Mouse (Mus musculus): Measurements from ENCODE around the gene Cdca8. TPM values are rescaled to one million over a fixed set of nuclear protein-coding genes. Genes with fewer than 3 reads are reported as not detected.
"Not testable (repeated sequence)": the region's sequence is repeated elsewhere in the genome, so short reads cannot be mapped to it uniquely, and the experiment has no call there.

The Cdca8 gene
- 244 and 248 TPM in 2 replicates for polyA plus RNA-seq (2014; fragmentation: Nextera tagmentation; extraction: Ambion mirVana)

GRCm38 (mm10) chr4:124939211-124939610, at the start of gene Cdca8:
Gene Cdca8 (minus strand): TSS chr4:124939311.
- not testable (repeated sequence) for H3K36me3 ChIP-seq (ENCODE audit: control insufficient read depth, insufficient read depth, low read length); H3K4me3 ChIP-seq (ENCODE audit: low read depth, low read length); H3K27ac ChIP-seq (ENCODE audit: low read depth, low read length); H3K4me2 ChIP-seq; H3K9ac ChIP-seq (ENCODE audit: low read length); ATAC-seq (ENCODE audit: low FRiP score); H3K9me3 ChIP-seq (ENCODE audit: control insufficient read depth, low read length); H3K27me3 ChIP-seq (ENCODE audit: control insufficient read depth, insufficient read depth, low read length)
- WGBS, result 89% methylated on average over 4 of the region's 4 CpGs
- H3K4me1 ChIP-seq (ENCODE audit: control insufficient read depth, insufficient read depth, low read length), result peaks cover 20% of the 10 kb centered on the region
- DNase-seq (ENCODE audit: low spot score, missing footprints), result peak; percentile 33

GRCm38 (mm10) chr4:124988382-124988781, 49.3 kb upstream of the Cdca8 start:
- H3K9ac ChIP-seq (ENCODE audit: low read length), result no peak overlapping the region
- peak; percentile 88 for DNase-seq (ENCODE audit: low spot score, missing footprints)
- H3K4me3 ChIP-seq (ENCODE audit: low read depth, low read length), result no peak overlapping the region
- H3K36me3 ChIP-seq (ENCODE audit: control insufficient read depth, insufficient read depth, low read length), result no peaks in the 10 kb centered on the region
- peaks cover 62% of the 10 kb centered on the region for H3K27me3 ChIP-seq (ENCODE audit: control insufficient read depth, insufficient read depth, low read length)
- no peak overlapping the region for H3K27ac ChIP-seq (ENCODE audit: low read depth, low read length)
- peaks cover 40% of the 10 kb centered on the region for H3K4me1 ChIP-seq (ENCODE audit: control insufficient read depth, insufficient read depth, low read length)
- 21% methylated on average over 9 of the region's 9 CpGs for WGBS
- no peaks in the 10 kb centered on the region for H3K9me3 ChIP-seq (ENCODE audit: control insufficient read depth, low read length)
- 0 out of 2 replicates have a peak overlapping the region, but pooled peaks have one; percentile 0 for H3K4me2 ChIP-seq
- ATAC-seq (ENCODE audit: low FRiP score), result no peak

- H3K27me3 ChIP-seq (ENCODE audit: control insufficient read depth, insufficient read depth, low read length), result peaks cover 66% of the 10 kb centered on the region
- no peak overlapping the region for H3K27ac ChIP-seq (ENCODE audit: low read depth, low read length)
- no peak for DNase-seq (ENCODE audit: low spot score, missing footprints)
- H3K9ac ChIP-seq (ENCODE audit: low read length), result no peak overlapping the region
- H3K36me3 ChIP-seq (ENCODE audit: control insufficient read depth, insufficient read depth, low read length), result no peaks in the 10 kb centered on the region
- H3K4me3 ChIP-seq (ENCODE audit: low read depth, low read length), result no peak overlapping the region
- peak overlapping the region; percentile 4; the same call in 1 of the 2 replicates for H3K4me2 ChIP-seq
- WGBS, result 6% methylated on average over 10 of the region's 10 CpGs
- no peaks in the 10 kb centered on the region for H3K9me3 ChIP-seq (ENCODE audit: control insufficient read depth, low read length)
- no peak for ATAC-seq (ENCODE audit: low FRiP score)
- peaks cover 40% of the 10 kb centered on the region for H3K4me1 ChIP-seq (ENCODE audit: control insufficient read depth, insufficient read depth, low read length)
These were observed 48.6 kb upstream of the Cdca8 start for GRCm38 (mm10) chr4:124987711-124988097.

GRCm38 (mm10) chr4:124986739-124987710, 47.9 kb upstream of the Cdca8 start:
- peak overlapping the region; percentile 58 for H3K4me2 ChIP-seq
- no peaks in the 10 kb centered on the region for H3K9me3 ChIP-seq (ENCODE audit: control insufficient read depth, low read length)
- ATAC-seq (ENCODE audit: low FRiP score) (no peak), DNase-seq (ENCODE audit: low spot score, missing footprints) (peak; percentile 92)
- H3K27ac ChIP-seq (ENCODE audit: low read depth, low read length), result no peak overlapping the region
- no peaks in the 10 kb centered on the region for H3K36me3 ChIP-seq (ENCODE audit: control insufficient read depth, insufficient read depth, low read length)
- peaks cover 40% of the 10 kb centered on the region for H3K4me1 ChIP-seq (ENCODE audit: control insufficient read depth, insufficient read depth, low read length)
- 3% methylated on average over 49 of the region's 51 CpGs for WGBS
- peak overlapping the region; percentile 44 for H3K4me3 ChIP-seq (ENCODE audit: low read depth, low read length)
- H3K27me3 ChIP-seq (ENCODE audit: control insufficient read depth, insufficient read depth, low read length), result peaks cover 66% of the 10 kb centered on the region
- H3K9ac ChIP-seq (ENCODE audit: low read length), result peak overlapping the region; percentile 48

GRCm38 (mm10) chr4:124985671-124986602, 46.8 kb upstream of the Cdca8 start, which contains the start of gene Rspo1:
Gene Rspo1 (plus strand): TSS chr4:124986430.
- Histone ChIP-seq H3K4me3 (ENCODE audit: low read depth, low read length) (peak within 1 kb of the TSS; percentile 44), H3K4me2 (peak within 1 kb of the TSS; percentile 58), H3K9ac (ENCODE audit: low read length) (peak within 1 kb of the TSS; percentile 48), H3K27ac (ENCODE audit: low read depth, low read length) (no peak within 1 kb of the TSS), H3K36me3 (ENCODE audit: control insufficient read depth, insufficient read depth, low read length) (no peaks in the 10 kb centered on the region), H3K9me3 (ENCODE audit: control insufficient read depth, low read length) (no peaks in the 10 kb centered on the region), H3K4me1 (ENCODE audit: control insufficient read depth, insufficient read depth, low read length) (peaks cover 33% of the 10 kb centered on the region), H3K27me3 (ENCODE audit: control insufficient read depth, insufficient read depth, low read length) (peaks cover 66% of the 10 kb centered on the region)
- DNase-seq (ENCODE audit: low spot score, missing footprints), result peak; percentile 91
- 1% methylated on average over 54 of the region's 62 CpGs for WGBS
- ATAC-seq (ENCODE audit: low FRiP score), result no peak

GRCm38 (mm10) chr4:124984871-124985670, 46.0 kb upstream of the Cdca8 start:
- H3K9me3 ChIP-seq (ENCODE audit: control insufficient read depth, low read length), result no peaks in the 10 kb centered on the region
- WGBS, result 7% methylated on average over 18 of the region's 18 CpGs
- H3K4me2 ChIP-seq, result peak overlapping the region; percentile 58
- ATAC-seq (ENCODE audit: low FRiP score), result no peak
- peaks cover 66% of the 10 kb centered on the region for H3K27me3 ChIP-seq (ENCODE audit: control insufficient read depth, insufficient read depth, low read length)
- peaks cover 25% of the 10 kb centered on the region for H3K4me1 ChIP-seq (ENCODE audit: control insufficient read depth, insufficient read depth, low read length)
- H3K9ac ChIP-seq (ENCODE audit: low read length), result peak overlapping the region; percentile 5; the same call in 1 of the 2 replicates
- no peaks in the 10 kb centered on the region for H3K36me3 ChIP-seq (ENCODE audit: control insufficient read depth, insufficient read depth, low read length)
- H3K4me3 ChIP-seq (ENCODE audit: low read depth, low read length), result no peak overlapping the region
- peak; percentile 90 for DNase-seq (ENCODE audit: low spot score, missing footprints)
- H3K27ac ChIP-seq (ENCODE audit: low read depth, low read length), result no peak overlapping the region

GRCm38 (mm10) chr4:124983893-124984526, 44.9 kb upstream of the Cdca8 start:
- Histone ChIP-seq H3K9ac (ENCODE audit: low read length) (no peak overlapping the region), H3K4me2 (no peak overlapping the region), H3K27me3 (ENCODE audit: control insufficient read depth, insufficient read depth, low read length) (peaks cover 57% of the 10 kb centered on the region), H3K9me3 (ENCODE audit: control insufficient read depth, low read length) (no peaks in the 10 kb centered on the region), H3K4me1 (ENCODE audit: control insufficient read depth, insufficient read depth, low read length) (peaks cover 18% of the 10 kb centered on the region), H3K4me3 (ENCODE audit: low read depth, low read length) (no peak overlapping the region), H3K36me3 (ENCODE audit: control insufficient read depth, insufficient read depth, low read length) (no peaks in the 10 kb centered on the region), H3K27ac (ENCODE audit: low read depth, low read length) (no peak overlapping the region)
- 18% methylated on average over 9 of the region's 9 CpGs for WGBS
- DNase-seq (ENCODE audit: low spot score, missing footprints) (peak; percentile 89), ATAC-seq (ENCODE audit: low FRiP score) (no peak)

- DNase-seq (ENCODE audit: low spot score, missing footprints), result no peak
- Histone ChIP-seq H3K9ac (ENCODE audit: low read length) (no peak overlapping the region), H3K27ac (ENCODE audit: low read depth, low read length) (no peak overlapping the region), H3K4me2 (no peak overlapping the region), H3K4me1 (ENCODE audit: control insufficient read depth, insufficient read depth, low read length) (no peaks in the 10 kb centered on the region), H3K9me3 (ENCODE audit: control insufficient read depth, low read length) (no peaks in the 10 kb centered on the region), H3K36me3 (ENCODE audit: control insufficient read depth, insufficient read depth, low read length) (no peaks in the 10 kb centered on the region), H3K4me3 (ENCODE audit: low read depth, low read length) (no peak overlapping the region), H3K27me3 (ENCODE audit: control insufficient read depth, insufficient read depth, low read length) (peaks cover 4% of the 10 kb centered on the region; the same call in 1 of the 2 replicates)
- 42% methylated on average over 5 of the region's 5 CpGs for WGBS
- ATAC-seq (ENCODE audit: low FRiP score), result no peak
These were observed 39.1 kb upstream of the Cdca8 start for GRCm38 (mm10) chr4:124978201-124978600.
